Mouse (Mus musculus) myocyte (in vitro differentiated cells): ENCODE data around the gene Cyp2e1. TPM values are rescaled to one million over a fixed set of nuclear protein-coding genes. Genes with fewer than 3 reads are reported as not detected.

ENCODE experiments used
- H3K27me3 ChIP-seq: one replicate; pipeline ENCODE4 v1.6.1; 2011; ENCODE audit not compliant: control insufficient read depth, insufficient read depth, insufficient read length
- H3K36me3 ChIP-seq: one replicate; pipeline ENCODE4 v1.6.1; 2011; ENCODE audit not compliant: control insufficient read depth, insufficient read depth
- H3K4me2 ChIP-seq: one replicate; pipeline ENCODE4 v1.6.1; 2011; ENCODE audit warnings: low read depth, control low read depth
- H3K4me3 ChIP-seq: one replicate; pipeline ENCODE4 v1.5.1; 2011; ENCODE audit warnings: mild to moderate bottlenecking, control low read depth, moderate library complexity
- H3K79me2 ChIP-seq: one replicate; pipeline ENCODE4 v1.6.1; 2011; ENCODE audit not compliant: control insufficient read depth, insufficient read depth
- H3ac ChIP-seq: one replicate; pipeline ENCODE4 v1.6.1; 2011; ENCODE audit not compliant: control insufficient read depth, insufficient read length
- CEBPB ChIP-seq: IDR thresholded peaks from 2 replicates; pipeline ENCODE4 v1.6.1; 2011; ENCODE audit warnings: mild to moderate bottlenecking, moderate library complexity; ENCODE audit not compliant: poor library complexity, insufficient read depth, severe bottlenecking
- E2F4 ChIP-seq: IDR thresholded peaks from one replicate; pipeline ENCODE4 v1.6.1; 2011; ENCODE audit warnings: mild to moderate bottlenecking, control low read depth, moderate library complexity; ENCODE audit not compliant: insufficient read depth
- MAX ChIP-seq: IDR thresholded peaks from one replicate; pipeline ENCODE4 v1.6.1; 2011; ENCODE audit warnings: low read depth, mild to moderate bottlenecking, control low read depth
- MYOD1 ChIP-seq, 3 experiments: IDR thresholded peaks; one replicate each; pipeline ENCODE4 v1.6.1; 2011; ENCODE audit warnings: control low read depth in 2 of 3, low read depth in 2 of 3, mild to moderate bottlenecking in 2 of 3, moderate library complexity in 1 of 3; ENCODE audit not compliant: insufficient read length in 2 of 3, control insufficient read depth in 1 of 3
- MYOG ChIP-seq, 3 experiments: IDR thresholded peaks; one replicate each; pipeline ENCODE4 v1.6.1; 2011; ENCODE audit warnings: control low read depth in 2 of 3, low read depth in 2 of 3, mild to moderate bottlenecking in 2 of 3; ENCODE audit not compliant: insufficient read length in 2 of 3, control insufficient read depth in 1 of 3, insufficient read depth in 1 of 3
- POLR2A ChIP-seq: IDR thresholded peaks from one replicate; pipeline ENCODE4 v1.6.1; 2011; ENCODE audit warnings: low read depth, mild to moderate bottlenecking, control low read depth, moderate library complexity; ENCODE audit not compliant: insufficient read length
- POLR2AphosphoS2 ChIP-seq: IDR thresholded peaks from one replicate; pipeline ENCODE4 v1.6.1; 2011; ENCODE audit warnings: low read depth, control low read depth; ENCODE audit not compliant: insufficient read length
- REST ChIP-seq: IDR thresholded peaks from one replicate; pipeline ENCODE4 v1.6.1; 2011; ENCODE audit warnings: mild to moderate bottlenecking, control low read depth, moderate library complexity; ENCODE audit not compliant: insufficient read depth, insufficient read length
- SRF ChIP-seq: IDR thresholded peaks from one replicate; pipeline ENCODE4 v1.6.1; 2011; ENCODE audit warnings: low read depth; ENCODE audit not compliant: control insufficient read depth, insufficient read length
- TCF12 ChIP-seq: IDR thresholded peaks from one replicate; pipeline ENCODE4 v1.6.1; 2011; ENCODE audit warnings: mild to moderate bottlenecking, control low read depth; ENCODE audit not compliant: poor library complexity, insufficient read depth, severe bottlenecking
- TCF3 ChIP-seq: IDR thresholded peaks from one replicate; pipeline ENCODE4 v1.6.1; 2011; ENCODE audit warnings: low read depth, control low read depth; ENCODE audit not compliant: insufficient read length
- USF1 ChIP-seq: IDR thresholded peaks from one replicate; pipeline ENCODE4 v1.6.1; 2011; ENCODE audit warnings: low read depth, mild to moderate bottlenecking, control low read depth, moderate library complexity
- polyA plus RNA-seq: library from polyadenylated mRNA; unstranded; fragments of >200 nt; fragmentation: generic; extraction: Trizol; gene quantifications from one replicate; pipeline ENCODE4 v1.2.1, GENCODE M21; 2012; ENCODE audit warnings: missing spikeins

Gene Cyp2e1
- polyA plus RNA-seq, 1 experiment = not detected

GRCm38 (mm10) chr7:140733162-140733561 lies 30.4 kb upstream of the Cyp2e1 start:
- no peak overlapping the region for H3K4me2 ChIP-seq
- no peaks in the 10 kb centered on the region for H3K79me2 ChIP-seq
- H3K4me3 ChIP-seq = no peak overlapping the region
- no peak for TF ChIP-seq POLR2A
- no peak for TF ChIP-seq POLR2AphosphoS2
- TF ChIP-seq MYOG (IDR thresholded peaks at IDR 0.05; ENCODE audit: control insufficient read depth in 1 of 3, insufficient read depth in 1 of 3, insufficient read length in 2 of 3, low read depth in 2 of 3) = no peak
- no peak for TF ChIP-seq TCF12
- no peak for TF ChIP-seq USF1
- no peak for TF ChIP-seq E2F4
- TF ChIP-seq MAX = no peak
- no peak for TF ChIP-seq CEBPB
- no peak for TF ChIP-seq REST
- TF ChIP-seq TCF3 = no peak
- TF ChIP-seq SRF = no peak
- TF ChIP-seq MYOD1 (IDR thresholded peaks at IDR 0.05; ENCODE audit: control insufficient read depth in 1 of 3, insufficient read length in 2 of 3, low read depth in 2 of 3) = no peak
- no peaks in the 10 kb centered on the region for H3K36me3 ChIP-seq
- H3ac ChIP-seq = no peak overlapping the region
- H3K27me3 ChIP-seq = no peaks in the 10 kb centered on the region

- Histone ChIP-seq H3K4me2 (no peak overlapping the region), H3K4me3 (no peak overlapping the region), H3K27me3 (no peaks in the 10 kb centered on the region), H3ac (no peak overlapping the region), H3K36me3 (no peaks in the 10 kb centered on the region), H3K79me2 (no peaks in the 10 kb centered on the region)
- TF ChIP-seq USF1 = no peak
- TF ChIP-seq MAX = no peak
- no peak for TF ChIP-seq TCF12
- TF ChIP-seq POLR2AphosphoS2 = no peak
- TF ChIP-seq MYOG (IDR thresholded peaks at IDR 0.05; ENCODE audit: control insufficient read depth in 1 of 3, insufficient read depth in 1 of 3, insufficient read length in 2 of 3, low read depth in 2 of 3) = no peak
- no peak for TF ChIP-seq TCF3
- TF ChIP-seq SRF = no peak
- no peak for TF ChIP-seq MYOD1 (IDR thresholded peaks at IDR 0.05; ENCODE audit: control insufficient read depth in 1 of 3, insufficient read length in 2 of 3, low read depth in 2 of 3)
- no peak for TF ChIP-seq REST
- no peak for TF ChIP-seq POLR2A
- TF ChIP-seq E2F4 = no peak
- no peak for TF ChIP-seq CEBPB
Measured at GRCm38 (mm10) chr7:140747402-140747801, 16.1 kb upstream of the Cyp2e1 start.

GRCm38 (mm10) chr7:140748116-140748826 lies 15.3 kb upstream of the Cyp2e1 start:
- Histone ChIP-seq H3K79me2 (no peaks in the 10 kb centered on the region), H3K4me3 (no peak overlapping the region), H3K4me2 (no peak overlapping the region), H3K36me3 (no peaks in the 10 kb centered on the region), H3K27me3 (no peaks in the 10 kb centered on the region), H3ac (no peak overlapping the region)
- TF ChIP-seq MAX = no peak
- no peak for TF ChIP-seq TCF3
- no peak for TF ChIP-seq E2F4
- no peak for TF ChIP-seq USF1
- no peak for TF ChIP-seq MYOD1 (IDR thresholded peaks at IDR 0.05; ENCODE audit: control insufficient read depth in 1 of 3, insufficient read length in 2 of 3, low read depth in 2 of 3)
- TF ChIP-seq REST = no peak
- no peak for TF ChIP-seq CEBPB
- no peak for TF ChIP-seq TCF12
- TF ChIP-seq MYOG (IDR thresholded peaks at IDR 0.05; ENCODE audit: control insufficient read depth in 1 of 3, insufficient read depth in 1 of 3, insufficient read length in 2 of 3, low read depth in 2 of 3) = no peak

GRCm38 (mm10) chr7:140748827-140749160 lies 14.7 kb upstream of the Cyp2e1 start:
- no peaks in the 10 kb centered on the region for H3K27me3 ChIP-seq
- no peak overlapping the region for H3K4me3 ChIP-seq
- no peak for TF ChIP-seq POLR2A
- TF ChIP-seq TCF3 = no peak
- TF ChIP-seq SRF = no peak
- H3K4me2 ChIP-seq = no peak overlapping the region
- no peaks in the 10 kb centered on the region for H3K36me3 ChIP-seq
- H3ac ChIP-seq = no peak overlapping the region
- no peaks in the 10 kb centered on the region for H3K79me2 ChIP-seq

- no peaks in the 10 kb centered on the region for H3K36me3 ChIP-seq
- TF ChIP-seq TCF12 (no peak), TCF3 (no peak), MYOG (IDR thresholded peaks at IDR 0.05; ENCODE audit: control insufficient read depth in 1 of 3, insufficient read depth in 1 of 3, insufficient read length in 2 of 3, low read depth in 2 of 3) (no peak), MYOD1 (IDR thresholded peaks at IDR 0.05; ENCODE audit: control insufficient read depth in 1 of 3, insufficient read length in 2 of 3, low read depth in 2 of 3) (no peak), REST (no peak), POLR2AphosphoS2 (no peak), POLR2A (no peak), USF1 (no peak), MAX (no peak), SRF (no peak), E2F4 (no peak), CEBPB (no peak)
- H3K4me2 ChIP-seq = no peak overlapping the region
- no peaks in the 10 kb centered on the region for H3K79me2 ChIP-seq
- no peak overlapping the region for H3ac ChIP-seq
- no peak overlapping the region for H3K4me3 ChIP-seq
- H3K27me3 ChIP-seq = no peaks in the 10 kb centered on the region
Measured at GRCm38 (mm10) chr7:140754556-140754955, 9.0 kb upstream of the Cyp2e1 start.
